Mouse (Mus musculus): ENCODE data around the gene Nras. TPM values are rescaled to one million over a fixed set of nuclear protein-coding genes. Genes with fewer than 3 reads are reported as not detected.
A peak's percentile ranks its signal among the peaks of the same experiment; 100 is the strongest.

Nras gene
- total RNA-seq, 2 experiments from 2014 or later = 83.6 to 83.8 TPM

DNA sequence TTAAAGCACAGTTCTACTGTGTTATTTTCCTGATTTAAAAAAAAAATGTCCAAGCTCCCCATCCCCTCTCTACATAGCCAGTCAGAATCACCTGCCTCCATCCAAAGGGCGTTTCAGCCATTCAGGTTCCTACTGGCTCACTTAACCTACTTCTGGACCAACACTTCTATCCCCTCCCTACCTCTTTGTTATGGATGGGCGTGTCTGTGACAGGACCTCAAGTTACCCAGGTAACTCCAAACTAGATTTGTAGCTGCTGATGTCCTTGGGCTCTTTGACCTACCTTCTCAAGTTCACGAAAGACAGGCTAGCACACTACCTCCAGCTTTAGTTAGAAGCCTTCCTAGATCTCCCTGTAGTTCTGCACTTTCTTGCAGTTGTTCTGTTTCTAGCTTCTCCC is 27.9 kb downstream of the Nras start:
- no peak for DNase-seq (ENCODE audit: low spot score in 2 of 2)
- intact Hi-C loops (cut with DNase I) = no loop called here

GRCm38 (mm10) chr3:103091753-103092152 is 33.7 kb downstream of the Nras start:
- no peak for DNase-seq (ENCODE audit: low spot score in 2 of 2)
- intact Hi-C loops (cut with DNase I) = no loop called here

DNA sequence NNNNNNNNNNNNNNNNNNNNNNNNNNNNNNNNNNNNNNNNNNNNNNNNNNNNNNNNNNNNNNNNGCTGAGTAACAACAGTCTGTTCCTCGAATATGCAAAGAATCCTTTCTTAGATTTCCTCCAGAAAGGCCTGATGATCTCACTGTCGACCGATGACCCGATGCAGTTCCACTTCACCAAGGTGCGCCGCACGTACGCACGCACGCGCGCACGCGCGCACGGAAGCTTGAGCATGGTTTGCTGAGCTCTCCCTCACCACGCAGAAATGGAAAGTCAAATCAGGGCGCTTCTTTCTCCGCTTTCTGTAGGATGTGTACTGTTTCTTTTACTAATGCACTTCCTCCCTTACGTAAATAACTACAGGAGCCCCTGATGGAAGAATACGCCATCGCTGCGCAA is 40.6 kb downstream of the Nras start:
- no peak for DNase-seq (ENCODE audit: low spot score in 2 of 2)
- intact Hi-C loops (cut with DNase I) = no loop called here

DNA sequence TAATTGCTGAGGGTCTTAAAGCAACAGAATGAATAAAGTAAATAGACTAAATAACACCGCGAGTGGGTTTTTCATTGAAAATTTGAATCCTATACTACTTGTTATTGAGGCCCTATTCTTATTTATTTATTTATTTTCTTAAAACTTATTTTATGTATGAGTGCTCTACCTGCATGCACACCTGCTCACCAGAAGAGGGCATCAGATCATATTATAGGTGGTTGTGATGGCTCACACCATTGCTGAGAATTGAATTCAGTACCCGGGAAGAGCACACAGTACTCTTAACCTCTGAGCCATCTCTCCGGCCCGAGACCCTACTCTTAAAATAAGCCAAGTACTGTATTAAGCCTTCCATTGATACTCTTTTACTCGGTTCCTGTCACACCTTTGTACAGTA is 41.6 kb downstream of the Nras start:
- intact Hi-C loops (cut with DNase I) = no loop called here
- DNase-seq (ENCODE audit: low spot score in 2 of 2) = no peak

- DNase-seq (ENCODE audit: low spot score in 2 of 2) = no peak
- intact Hi-C loops (cut with DNase I) = no loop called here
These were observed 42.6 kb downstream of the Nras start for GRCm38 (mm10) chr3:103100735-103101134.

DNA sequence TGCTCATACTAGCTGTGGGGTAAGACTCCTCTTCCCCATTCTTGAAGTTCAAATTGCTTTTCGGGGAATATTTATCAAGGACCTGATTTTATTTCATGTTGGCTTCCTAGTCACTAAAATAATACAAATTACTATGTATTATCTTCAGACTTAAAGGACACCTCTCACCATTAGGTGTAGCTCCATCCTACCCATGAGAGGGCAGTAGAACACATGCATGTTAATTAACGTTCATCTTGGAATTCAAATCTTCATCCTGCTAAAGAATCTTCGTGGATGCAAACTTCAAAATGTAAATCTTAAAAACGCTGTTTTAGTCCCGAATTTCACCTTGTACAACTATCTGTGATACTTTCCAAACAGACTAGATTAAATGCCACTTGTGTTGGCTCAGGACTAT is 43.1 kb downstream of the Nras start:
- no peak for DNase-seq (ENCODE audit: low spot score in 2 of 2)
- intact Hi-C loops (cut with DNase I) = no loop called here

GRCm38 (mm10) chr3:103101909-103102308 is 43.8 kb downstream of the Nras start:
- peak in 1 of 2 experiments; percentile 12 for DNase-seq (ENCODE audit: low spot score in 2 of 2)
- intact Hi-C loops (cut with DNase I) = loop anchor here (1.0 kb wide), 1 partner anchor 68 kb away; no protein-coding TSS in a partner anchor

- intact Hi-C loops (cut with DNase I) = loop anchor here (1.0 kb wide), 1 partner anchor 68 kb away; no protein-coding TSS in a partner anchor
- DNase-seq (ENCODE audit: low spot score in 2 of 2) = peak; percentile 58 to 59
These were observed 44.6 kb downstream of the Nras start, which contains the start of gene Dennd2c for GRCm38 (mm10) chr3:103102454-103103390. Gene Dennd2c, plus strand, starts transcription at chr3:103102604.

DNA sequence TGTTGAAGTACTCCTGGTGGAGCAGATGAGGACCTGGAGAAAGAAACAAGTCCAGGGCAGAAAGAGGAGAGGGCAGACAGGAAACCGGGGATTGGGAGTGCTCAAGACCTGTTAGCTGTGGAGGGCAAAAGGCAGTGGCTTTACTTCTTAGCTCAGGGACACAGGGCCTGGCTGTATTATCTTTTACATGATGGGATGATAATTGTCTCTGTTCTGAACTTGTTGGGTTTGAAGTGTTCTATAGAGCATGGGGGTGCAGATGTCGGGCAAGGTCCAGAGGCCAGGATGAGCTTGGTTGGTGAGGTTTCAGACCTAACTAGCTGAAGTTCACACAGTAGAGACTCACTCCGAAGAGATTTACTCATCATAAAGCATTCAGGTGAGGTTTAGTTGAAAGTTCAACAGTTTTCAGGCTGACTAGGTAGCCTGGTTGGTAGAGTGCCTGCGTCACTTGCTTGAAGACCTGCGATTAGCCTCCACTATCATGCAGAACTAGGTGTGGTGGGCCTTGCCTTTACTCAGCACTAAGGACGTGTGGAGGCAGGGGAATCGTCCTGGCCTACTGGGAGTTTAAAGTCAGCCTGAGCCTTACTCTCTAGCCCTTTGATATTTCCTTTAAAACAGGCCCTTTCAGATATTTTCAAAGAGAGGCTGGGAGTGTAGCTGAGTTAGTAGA is 49.6 kb downstream of the Nras start:
- no peak for DNase-seq (ENCODE audit: low spot score in 2 of 2)
- intact Hi-C loops (cut with DNase I) = no loop called here

GRCm38 (mm10) chr3:103112216-103112615 is 54.1 kb downstream of the Nras start:
- intact Hi-C loops (cut with DNase I) = no loop called here

More at GRCm38 (mm10) chr3:103112216-103112615, 54.1 kb downstream of the Nras start:
- DNase-seq (ENCODE audit: low spot score in 2 of 2) = no peak

Other genes starting within 250 kb of the Nras start
- gene Sycp1, start 122.2 kb upstream of the Nras start, total RNA-seq (2021) = not detected
- not detected for gene Nr1h5, start 94.2 kb upstream of the Nras start, total RNA-seq (2021)
- gene Sike1, start 62.6 kb upstream of the Nras start, total RNA-seq (2021) = 10 to 100 TPM; 73.7 to 74.8 TPM
- gene Csde1, start 37.9 kb upstream of the Nras start, total RNA-seq (2021) = 100 to 1,000 TPM; 235 to 238 TPM
- not detected for gene Ampd1, start 15.7 kb downstream of the Nras start, total RNA-seq (2021)
- gene Dennd2c, start 44.3 kb downstream of the Nras start, total RNA-seq (2021) = under 1 TPM; 0.48 to 0.62 TPM
- gene Bcas2, start 113.4 kb downstream of the Nras start, total RNA-seq (2021) = 10 to 100 TPM; 59.4 to 69.3 TPM
- gene Trim33, start 221.0 kb downstream of the Nras start, total RNA-seq (2021) = 10 to 100 TPM; 55.8 to 58.9 TPM